Comparison of ENCODE assay signal across 17 mouse cellular contexts in the genomic region with DNA sequence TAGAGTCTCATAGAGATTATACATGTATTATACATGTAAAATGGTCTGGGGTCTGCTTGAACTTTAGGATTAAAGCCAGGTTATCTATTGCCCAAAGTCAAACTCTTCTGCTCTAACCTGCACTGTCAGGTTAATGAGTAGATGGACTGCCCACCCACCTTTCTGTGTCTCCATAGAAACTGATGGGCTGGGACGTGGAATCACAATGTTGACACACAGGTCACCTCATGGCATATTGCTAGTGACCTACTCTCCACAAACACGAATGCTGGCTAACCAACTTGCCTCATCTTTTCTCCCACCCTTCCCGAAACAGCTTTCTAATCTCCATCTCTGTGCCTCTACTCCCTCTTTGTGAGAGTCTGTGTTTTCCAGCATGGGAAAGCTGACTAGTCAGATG.
"Had no signal": no experiment of that assay in that cellular context is flagged by ENCODE, and none has a peak within 500 bp of the region (broad histone marks: within the 10 kb centered on the region; RNA-seq: fewer than 3 reads in every experiment).

No protein-coding gene starts in this region.

- H3K4me3 ChIP-seq: lung, embryonic 15.5 days; megakaryocyte, embryonic 14.5 days; midbrain, embryonic 13.5 days; midbrain, embryonic 15.5 days; neural tube, embryonic 12.5 days; stomach, embryonic 15.5 days had no signal

- ATAC-seq: lung, postnatal 0 days; midbrain, embryonic 13.5 days; midbrain, embryonic 15.5 days had no signal

- H3K9me3 ChIP-seq: lung, embryonic 15.5 days; megakaryocyte, embryonic 14.5 days; midbrain, embryonic 13.5 days; midbrain, embryonic 15.5 days; neural tube, embryonic 12.5 days; stomach, embryonic 15.5 days had no signal

- H3K36me3 ChIP-seq: lung, embryonic 15.5 days; midbrain, embryonic 15.5 days; neural tube, embryonic 12.5 days had no signal

- H3K4me1 ChIP-seq: lung, embryonic 15.5 days; megakaryocyte, embryonic 14.5 days; midbrain, embryonic 15.5 days; stomach, embryonic 15.5 days had no signal

- DNase-seq: lung, adult 2 months; lung, postnatal 14 days; lung, postnatal 36 days; right cerebral cortex, postnatal 14 days; thymus, adult 2 months; thymus, postnatal 25 days; thymus, postnatal 4 days had no signal

- H3K27me3 ChIP-seq: lung, embryonic 15.5 days; megakaryocyte, embryonic 14.5 days; midbrain, embryonic 15.5 days; neural tube, embryonic 12.5 days; stomach, embryonic 15.5 days had no signal

- H3K27ac ChIP-seq: lung, embryonic 15.5 days; macrophage; midbrain, embryonic 13.5 days; midbrain, embryonic 15.5 days; neural tube, embryonic 12.5 days; stomach, embryonic 15.5 days; stomach, postnatal 0 days had no signal

- H3K4me2 ChIP-seq: lung, embryonic 15.5 days; midbrain, embryonic 11.5 days; midbrain, embryonic 13.5 days; midbrain, embryonic 15.5 days; neural tube, embryonic 12.5 days; stomach, embryonic 15.5 days had no signal

- H3K9ac ChIP-seq: lung, embryonic 15.5 days; midbrain, embryonic 13.5 days; midbrain, embryonic 15.5 days; neural tube, embryonic 12.5 days; stomach, embryonic 15.5 days had no signal
